Mouse (Mus musculus) embryo, embryonic 10 days (tissue): ENCODE measurements around the gene Mcrs1.
"Not testable (repeated sequence)": the region's sequence is repeated elsewhere in the genome, so short reads cannot be mapped to it uniquely, and the experiment has no call there.

ENCODE experiments used
- DNase-seq: peaks from one replicate; pipeline ENCODE4 v3.0.0-alpha.2; 2015; ENCODE audit warnings: low spot score

Mcrs1 gene

GRCm38 (mm10) chr15:99251111-99251510 lies 650 bp downstream of the Mcrs1 start:
- DNase-seq, result not testable (repeated sequence)

- no peak for DNase-seq
Measured at GRCm38 (mm10) chr15:99249938-99250337, 1.8 kb downstream of the Mcrs1 start.

GRCm38 (mm10) chr15:99248972-99249371 lies 2.8 kb downstream of the Mcrs1 start:
- DNase-seq, result no peak

GRCm38 (mm10) chr15:99246736-99247135 lies 5.0 kb downstream of the Mcrs1 start:
- not testable (repeated sequence) for DNase-seq

- no peak for DNase-seq
Measured at GRCm38 (mm10) chr15:99242045-99242444, 9.7 kb downstream of the Mcrs1 start.

- no peak for DNase-seq
Measured at GRCm38 (mm10) chr15:99241249-99241648, 10.5 kb downstream of the Mcrs1 start.

- DNase-seq, result no peak
Measured at GRCm38 (mm10) chr15:99240129-99240528, 11.6 kb downstream of the Mcrs1 start.

GRCm38 (mm10) chr15:99238006-99238405 lies 13.8 kb downstream of the Mcrs1 start:
- DNase-seq, result no peak

GRCm38 (mm10) chr15:99234326-99235010 lies 17.3 kb downstream of the Mcrs1 start:
- DNase-seq, result no peak

- DNase-seq, result no peak
Measured at GRCm38 (mm10) chr15:99233719-99234118, 18.0 kb downstream of the Mcrs1 start.

GRCm38 (mm10) chr15:99231998-99232397 lies 19.8 kb downstream of the Mcrs1 start:
- DNase-seq, result no peak

GRCm38 (mm10) chr15:99226090-99226489 lies 25.7 kb downstream of the Mcrs1 start:
- no peak for DNase-seq

GRCm38 (mm10) chr15:99225081-99225810 lies 26.5 kb downstream of the Mcrs1 start:
- peak; percentile 31 for DNase-seq

GRCm38 (mm10) chr15:99224208-99224911 lies 27.4 kb downstream of the Mcrs1 start, which contains the start of gene Kcnh3:
Gene Kcnh3 (plus strand): TSS chr15:99224861.
- peak; percentile 47 for DNase-seq

GRCm38 (mm10) chr15:99223585-99224207 lies 28.1 kb downstream of the Mcrs1 start:
- DNase-seq, result peak; percentile 33

GRCm38 (mm10) chr15:99222794-99223584 lies 28.8 kb downstream of the Mcrs1 start:
- DNase-seq, result no peak

- DNase-seq, result peak; percentile 50
Measured at GRCm38 (mm10) chr15:99221315-99221952, 30.3 kb downstream of the Mcrs1 start.

GRCm38 (mm10) chr15:99217630-99218029 lies 34.1 kb downstream of the Mcrs1 start:
- DNase-seq, result no peak

GRCm38 (mm10) chr15:99215741-99216463 lies 35.9 kb downstream of the Mcrs1 start:
- no peak for DNase-seq

- peak; percentile 47 for DNase-seq
Measured at GRCm38 (mm10) chr15:99214941-99215340, 36.8 kb downstream of the Mcrs1 start.
